Mouse (Mus musculus) Muller cell, postnatal 12 days (primary cell): ENCODE results near the gene Rnf38.

Source experiments
- DNase-seq: peaks from one replicate; pipeline ENCODE4 v3.0.0-alpha.2; 2015; ENCODE audit errors: inconsistent ontology term

Rnf38 gene

DNA sequence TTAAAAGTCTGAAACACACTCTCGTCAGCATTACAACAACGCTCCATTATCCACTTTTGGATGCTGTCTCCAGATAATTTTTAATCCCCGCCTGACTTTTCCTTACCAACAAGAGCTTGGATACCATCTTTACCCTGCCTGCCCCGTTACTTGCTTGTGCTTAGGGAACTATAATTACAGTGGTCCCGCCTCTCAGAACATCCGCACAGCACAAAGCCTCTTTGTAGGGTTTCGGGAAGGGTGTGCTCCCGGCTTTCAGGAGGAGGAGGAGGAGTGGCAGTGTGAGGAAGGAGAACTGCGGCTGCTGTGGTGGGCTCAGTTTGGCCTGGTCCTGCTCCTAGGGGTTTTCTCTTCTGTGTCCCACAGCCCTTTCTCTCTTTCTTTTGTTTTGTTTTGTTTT is 9.4 kb downstream of the Rnf38 start:
- DNase-seq: no peak

- no peak for DNase-seq
These were observed 10.1 kb downstream of the Rnf38 start for GRCm38 (mm10) chr4:44223444-44223843.

DNA sequence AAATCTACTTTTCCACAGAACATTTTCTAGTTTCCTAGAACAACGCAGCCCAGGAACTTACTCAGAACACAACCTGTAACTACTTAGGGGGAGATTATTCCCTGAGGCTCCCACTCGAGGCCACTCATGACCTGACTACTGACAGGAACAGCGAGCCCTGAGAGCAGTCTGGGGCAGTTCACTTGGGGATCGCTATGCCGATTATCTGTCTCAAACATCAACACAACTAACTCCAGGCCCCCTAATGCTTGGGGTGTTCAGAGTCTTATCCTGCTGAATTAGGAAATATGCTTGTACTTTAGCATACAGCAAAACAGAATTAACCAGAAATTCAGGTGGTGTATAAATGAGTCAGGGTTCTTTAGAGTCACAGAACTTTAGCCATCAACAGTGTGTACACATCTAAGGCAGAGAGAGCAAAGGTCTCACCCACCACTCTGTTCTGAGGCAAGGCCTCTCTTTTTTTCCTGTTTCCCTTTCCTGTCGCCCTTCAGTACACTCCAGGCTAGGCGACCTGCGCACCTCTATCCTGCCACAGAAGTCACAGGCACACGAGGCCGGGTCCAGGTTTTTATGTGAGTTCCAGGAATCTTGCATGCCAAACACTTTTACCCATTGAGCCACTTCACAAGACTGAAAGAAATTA is 16.7 kb downstream of the Rnf38 start:
- DNase-seq: no peak

DNA sequence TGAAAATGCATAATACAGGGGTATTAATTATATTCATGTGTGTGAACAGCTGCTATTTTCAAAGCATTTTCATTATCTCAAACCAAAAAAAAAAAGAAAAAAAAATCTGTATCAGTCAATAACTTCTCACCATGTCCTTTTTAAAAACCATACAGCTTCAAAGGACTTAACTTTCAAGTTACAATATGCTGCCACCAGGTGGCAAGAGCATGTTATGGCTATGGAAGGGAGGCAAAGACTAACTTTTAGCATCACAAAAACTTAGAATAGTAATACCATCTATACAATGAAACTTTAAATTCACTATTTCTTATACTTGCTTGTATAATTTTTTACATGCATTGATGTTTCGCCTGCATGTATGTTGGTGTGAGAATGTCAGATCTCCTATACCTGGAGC is 33.6 kb downstream of the Rnf38 start:
- DNase-seq: no peak

DNA sequence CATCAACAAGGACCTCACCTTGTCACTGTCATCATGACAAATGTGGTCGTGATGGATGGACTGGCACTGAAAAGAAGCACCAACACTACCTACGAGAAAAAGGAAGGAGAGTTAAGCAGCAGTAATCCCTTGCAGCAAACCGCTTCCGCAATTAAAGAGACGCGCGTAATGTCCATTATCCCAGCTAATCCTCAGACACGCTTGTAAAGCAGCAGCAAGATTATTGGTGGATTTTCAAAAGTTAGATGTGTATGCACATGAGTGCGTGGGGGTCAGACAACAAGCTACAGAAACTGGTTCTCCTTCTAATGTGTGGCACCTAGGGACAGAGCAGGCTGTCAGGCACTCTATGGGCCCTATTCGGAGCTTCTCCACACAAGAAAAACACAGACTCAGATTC is 46.2 kb downstream of the Rnf38 start:
- DNase-seq: no peak

GRCm38 (mm10) chr4:44183862-44184261 is 49.7 kb downstream of the Rnf38 start:
- no peak for DNase-seq

- no peak for DNase-seq
These were observed 53.8 kb downstream of the Rnf38 start for GRCm38 (mm10) chr4:44179748-44180147.

DNA sequence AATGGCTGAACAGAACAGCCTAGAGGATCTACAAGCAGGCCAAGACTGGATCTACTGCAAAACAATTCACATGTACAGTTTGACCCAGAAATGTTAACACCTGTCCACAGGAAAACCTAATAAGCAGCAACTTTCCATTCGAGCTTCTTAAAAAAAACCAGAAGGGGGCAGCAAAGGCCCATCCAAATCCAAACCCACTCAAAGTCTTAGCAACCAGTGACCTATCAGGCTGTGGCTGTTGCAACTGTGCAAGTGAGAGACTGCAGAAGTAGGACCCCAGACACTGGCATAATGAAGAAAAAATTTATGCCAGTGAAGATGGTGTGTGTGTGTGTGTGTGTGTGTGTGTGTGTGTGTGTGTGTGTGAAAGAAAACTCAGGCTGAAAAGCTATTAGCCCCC is 60.4 kb downstream of the Rnf38 start:
- peak; percentile 58 for DNase-seq

DNA sequence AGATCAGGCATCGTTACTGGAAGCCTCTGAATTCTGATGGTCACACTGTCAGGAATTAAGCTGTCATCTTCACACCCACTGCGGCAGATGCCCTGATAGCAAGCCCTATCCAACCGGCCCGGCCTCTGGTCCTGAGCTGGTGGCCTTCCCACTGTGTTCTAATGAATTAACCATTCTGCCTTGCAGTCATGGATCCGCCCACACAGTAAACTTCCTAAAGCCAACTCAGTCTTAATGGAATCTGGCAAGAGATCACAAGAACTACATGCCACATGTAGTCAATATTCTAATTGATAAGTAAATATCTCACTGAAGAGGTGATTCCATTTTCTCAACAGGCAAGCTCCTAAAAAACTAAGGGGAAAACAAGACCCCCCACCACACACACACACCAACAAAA is 60.9 kb downstream of the Rnf38 start:
- DNase-seq: peak; percentile 86

GRCm38 (mm10) chr4:44169884-44170283 is 63.7 kb downstream of the Rnf38 start:
- DNase-seq: no peak

- no peak for DNase-seq
These were observed 64.8 kb downstream of the Rnf38 start for GRCm38 (mm10) chr4:44168816-44169215.

DNA sequence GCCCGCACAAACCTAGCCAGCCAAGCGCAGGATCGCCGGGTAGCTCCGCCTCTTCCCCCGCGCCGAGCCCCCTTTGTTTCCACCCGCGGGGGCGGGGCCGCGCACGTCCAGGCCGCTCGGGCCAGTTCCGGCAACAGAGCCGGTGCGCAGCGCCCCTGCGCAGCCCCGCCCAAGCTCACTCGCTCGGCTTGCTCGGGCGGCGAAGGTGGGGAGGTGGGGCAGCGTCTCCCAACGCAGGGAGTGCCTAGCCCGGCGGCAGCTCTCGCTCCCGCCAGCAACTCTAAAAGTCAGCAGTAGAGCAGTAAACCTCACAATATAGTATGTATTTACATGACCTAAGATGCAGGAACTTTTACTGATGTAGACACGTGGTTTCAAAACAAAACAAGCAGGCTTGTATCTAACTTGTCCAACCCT is 65.3 kb downstream of the Rnf38 start:
- DNase-seq: peak; percentile 98

DNA sequence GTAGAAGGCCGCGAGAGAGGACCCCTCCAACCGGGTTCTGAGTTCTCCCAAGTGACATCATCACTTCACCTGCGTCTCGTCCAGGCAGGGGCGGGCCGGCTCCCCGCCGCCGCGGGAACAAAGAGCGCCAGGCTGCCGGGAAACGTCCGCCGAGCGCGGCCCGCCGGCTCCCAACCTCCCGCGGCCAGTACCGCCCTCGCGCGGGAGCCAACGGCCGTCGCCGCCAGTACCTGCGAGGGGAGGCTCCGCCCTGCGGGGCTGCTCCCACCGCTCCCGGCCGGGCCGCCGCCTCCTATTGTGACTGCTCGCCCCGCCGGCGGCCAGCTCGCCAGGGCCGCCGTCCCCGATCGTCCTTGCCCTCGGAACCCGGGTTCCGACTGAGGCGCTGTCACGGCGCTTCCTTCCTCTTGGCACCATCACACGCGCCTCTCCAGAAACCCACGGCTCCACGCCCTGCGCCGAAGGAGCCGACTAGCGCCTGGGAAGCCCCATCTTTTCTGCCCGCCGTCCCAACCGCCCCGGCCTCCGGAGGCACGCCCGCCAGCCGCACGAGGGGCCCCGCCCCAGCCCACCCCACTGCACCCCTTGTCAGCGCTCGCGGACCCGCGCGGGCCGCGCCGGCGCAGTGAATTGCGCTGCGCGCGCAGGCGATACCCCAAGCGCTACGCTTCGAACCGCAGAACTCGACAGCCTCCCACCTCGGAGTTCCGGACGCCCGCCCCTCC is 66.0 kb downstream of the Rnf38 start:
- DNase-seq: peak; percentile 96

- no peak for DNase-seq
These were observed 66.7 kb downstream of the Rnf38 start for GRCm38 (mm10) chr4:44166702-44167396.

DNA sequence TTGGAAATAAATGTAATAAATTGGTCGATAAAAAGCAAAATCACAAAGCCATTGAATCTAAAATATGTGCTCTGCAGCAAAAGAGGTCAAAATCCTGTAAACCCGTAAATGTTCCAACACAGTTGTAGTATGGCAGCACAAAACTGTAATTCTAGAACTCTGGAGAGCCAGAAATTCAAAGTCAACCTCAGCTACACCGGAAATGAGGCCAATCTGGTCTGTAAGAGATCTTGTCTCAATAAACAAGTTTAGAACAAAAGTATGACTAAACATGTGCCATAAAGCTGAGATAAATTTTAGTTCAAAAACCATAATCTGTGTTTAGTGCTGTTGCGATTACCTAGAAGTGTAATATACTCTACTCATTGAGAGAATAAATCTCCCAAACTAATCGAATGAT is 69.0 kb downstream of the Rnf38 start:
- DNase-seq: no peak

DNA sequence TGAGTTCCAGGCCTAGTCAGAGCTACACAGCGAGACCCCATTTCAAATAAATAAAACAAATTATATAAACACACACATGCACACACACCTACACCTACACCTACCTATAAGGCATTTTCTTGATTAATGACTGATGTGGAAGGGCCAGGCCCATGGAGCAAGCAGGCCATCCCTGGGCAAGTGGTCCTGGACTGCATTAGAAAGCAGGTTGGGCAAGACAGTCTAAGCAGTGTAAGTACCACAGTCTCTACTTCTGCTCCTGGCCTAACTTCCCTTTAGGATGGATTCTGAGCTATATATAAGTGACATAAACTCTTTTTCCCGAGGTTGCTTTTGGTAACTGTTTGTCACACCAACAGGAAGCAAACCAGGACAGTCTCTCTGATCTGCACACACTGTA is 70.6 kb downstream of the Rnf38 start:
- DNase-seq: no peak

- no peak for DNase-seq
These were observed 72.4 kb downstream of the Rnf38 start for GRCm38 (mm10) chr4:44160990-44161689.

GRCm38 (mm10) chr4:44159839-44160238 is 73.8 kb downstream of the Rnf38 start:
- no peak for DNase-seq

DNA sequence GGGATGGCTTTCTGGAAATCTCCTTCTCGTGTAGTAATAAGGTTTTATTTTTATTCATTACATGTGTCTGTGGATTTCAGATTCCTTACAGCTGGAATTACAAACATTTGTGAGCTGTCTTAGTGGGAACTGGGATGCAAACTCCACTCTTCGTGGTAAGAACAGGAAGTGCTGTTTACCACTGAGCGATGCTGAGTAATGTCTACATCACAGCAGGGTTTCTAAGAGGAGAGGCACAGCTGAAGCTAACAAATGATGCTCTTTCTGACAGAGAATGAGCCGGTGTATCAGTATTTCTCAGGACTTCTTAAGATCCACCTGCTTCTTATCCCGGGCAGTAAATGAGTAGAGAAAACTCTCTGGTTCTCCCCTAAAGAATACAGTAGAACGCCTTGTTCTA is 77.1 kb downstream of the Rnf38 start:
- peak; percentile 47 for DNase-seq

GRCm38 (mm10) chr4:44154884-44155283 is 78.7 kb downstream of the Rnf38 start:
- DNase-seq: no peak

DNA sequence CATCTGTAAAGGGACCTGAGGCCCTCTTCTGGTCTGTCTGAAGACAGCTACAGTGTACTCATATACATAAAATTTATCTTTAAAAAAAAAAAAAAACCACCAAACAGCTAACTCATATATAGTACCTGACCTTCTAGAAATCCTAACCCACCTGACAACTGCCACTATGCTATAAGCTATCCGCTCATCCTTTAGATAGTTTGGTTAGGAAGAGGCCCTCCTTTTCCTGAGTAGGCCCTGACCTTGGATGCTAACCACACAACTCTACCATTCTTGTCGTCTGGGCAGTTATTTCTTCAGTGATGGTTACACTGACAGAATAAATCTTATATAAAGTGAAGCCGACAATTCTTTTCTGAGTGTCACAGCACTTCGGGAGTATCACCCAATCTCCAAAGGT is 80.7 kb downstream of the Rnf38 start:
- DNase-seq: no peak

DNA sequence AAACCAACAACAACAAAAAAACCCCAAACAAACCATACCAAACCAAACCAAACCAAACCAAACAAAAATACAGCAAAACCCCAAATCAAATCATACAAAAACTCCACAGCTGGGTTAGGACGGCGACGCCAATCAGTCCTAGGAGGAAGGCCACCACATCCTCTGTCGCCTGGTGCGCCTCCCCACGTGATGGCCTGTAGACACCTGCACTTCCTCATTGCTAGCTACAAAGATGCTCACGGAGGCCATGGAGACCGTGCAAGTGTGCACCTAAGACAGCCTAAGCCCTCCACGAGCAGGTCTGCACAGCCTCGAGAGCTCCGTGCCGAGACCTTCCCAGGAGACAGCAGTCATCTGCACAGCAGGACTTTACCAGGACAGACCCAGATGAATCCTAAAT is 106.8 kb downstream of the Rnf38 start:
- no peak for DNase-seq
